In the genomic region with DNA sequence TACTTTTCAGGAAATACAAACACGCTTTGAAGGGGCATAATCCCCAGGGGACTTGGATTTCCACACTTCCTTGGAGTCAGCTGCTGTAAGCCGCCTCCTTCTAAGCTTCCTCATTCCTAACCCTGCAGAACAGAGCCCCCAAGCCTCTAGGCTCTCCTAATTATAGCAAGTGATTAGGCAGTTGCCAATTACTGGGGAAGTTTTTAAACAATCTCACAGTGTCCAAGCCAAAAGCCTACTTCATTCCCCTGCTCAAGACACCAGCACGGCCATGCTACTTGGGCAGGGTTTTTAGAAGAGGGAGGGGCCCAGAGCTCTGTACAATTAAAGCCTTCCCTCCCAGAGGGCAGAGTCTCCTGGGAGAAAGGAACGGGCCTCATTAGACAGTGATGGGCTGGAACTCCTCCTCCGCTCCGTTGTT, we compare ENCODE assay signal across 11 mouse cellular contexts. TPM values are rescaled to one million over a fixed set of nuclear protein-coding genes. Genes with fewer than 3 reads are reported as not detected.
DNase-seq lines count a peak whose midpoint lies in the region; ATAC-seq and TF ChIP-seq lines count a peak whose summit lies in the region.
"Had no signal": no experiment of that assay in that cellular context is flagged by ENCODE, and none has a peak within 500 bp of the region (broad histone marks: within the 10 kb centered on the region; RNA-seq: fewer than 3 reads in every experiment).

No protein-coding gene starts in this region.

- no peaks in the 10 kb centered on the region for H3K36me3 ChIP-seq in intestine, embryonic 15.5 days
- H3K36me3 ChIP-seq in intestine, postnatal 0 days (ENCODE audit: control insufficient read depth, insufficient read depth) = no peaks in the 10 kb centered on the region
- no peaks in the 10 kb centered on the region for H3K36me3 ChIP-seq in embryonic facial prominence, embryonic 13.5 days

- H3K4me2 ChIP-seq in intestine, embryonic 15.5 days (replicated peaks) = no peak overlapping the region; the same call in 1 of the 2 replicates
- no peak overlapping the region; the same call in 1 of the 2 replicates for H3K4me2 ChIP-seq in intestine, postnatal 0 days (replicated peaks; ENCODE audit: low read depth)
- H3K4me2 ChIP-seq in embryonic facial prominence, embryonic 13.5 days = peak overlapping the region; percentile 12; the same call in 1 of the 2 replicates

- no peaks in the 10 kb centered on the region for H3K9me3 ChIP-seq in intestine, embryonic 15.5 days
- no peaks in the 10 kb centered on the region for H3K9me3 ChIP-seq in intestine, postnatal 0 days (ENCODE audit: control insufficient read depth)
- no peaks in the 10 kb centered on the region for H3K9me3 ChIP-seq in embryonic facial prominence, embryonic 13.5 days

- no peak overlapping the region for H3K9ac ChIP-seq in intestine, embryonic 15.5 days
- no peak overlapping the region for H3K9ac ChIP-seq in intestine, postnatal 0 days (ENCODE audit: low read depth, low read length)
- no peak overlapping the region for H3K9ac ChIP-seq in embryonic facial prominence, embryonic 13.5 days
- H3K9ac ChIP-seq: liver, embryonic 14.5 days had no signal

- H3K27me3 ChIP-seq in intestine, embryonic 15.5 days (replicated peaks) = peaks cover 36% of the 10 kb centered on the region
- H3K27me3 ChIP-seq in intestine, postnatal 0 days (replicated peaks; ENCODE audit: control insufficient read depth, insufficient read depth, low read length) = peaks cover 24% of the 10 kb centered on the region
- peaks cover 53% of the 10 kb centered on the region for H3K27me3 ChIP-seq in embryonic facial prominence, embryonic 13.5 days

- TF ChIP-seq CTCF in intestine, postnatal 0 days (IDR thresholded peaks at IDR 0.05; ENCODE audit: low read depth) = no peak

- peaks cover 22% of the 10 kb centered on the region for H3K4me1 ChIP-seq in intestine, embryonic 15.5 days (replicated peaks)
- H3K4me1 ChIP-seq in intestine, postnatal 0 days (replicated peaks; ENCODE audit: control insufficient read depth, insufficient read depth, low read length) = 0 out of 2 replicates have a peak, but pooled peaks cover 2% of the 10 kb centered on the region
- peaks cover 32% of the 10 kb centered on the region for H3K4me1 ChIP-seq in embryonic facial prominence, embryonic 13.5 days

- H3K4me3 ChIP-seq in intestine, embryonic 15.5 days (replicated peaks) = no peak overlapping the region
- no peak overlapping the region for H3K4me3 ChIP-seq in intestine, postnatal 0 days (ENCODE audit: low read depth, low read length)
- no peak overlapping the region for H3K4me3 ChIP-seq in embryonic facial prominence, embryonic 13.5 days

- peak; percentile 65 for ATAC-seq in intestine, embryonic 15.5 days
- no peak for ATAC-seq in intestine, postnatal 0 days
- no peak for ATAC-seq in embryonic facial prominence, embryonic 13.5 days (ENCODE audit: insufficient number of reproducible peaks, insufficient read depth, low FRiP score, low TSS enrichment, low read depth)

- 21% methylated on average over 6 of the region's 6 CpGs for WGBS in intestine, embryonic 15.5 days
- 14% methylated on average over 6 of the region's 6 CpGs for WGBS in intestine, postnatal 0 days
- WGBS in embryonic facial prominence, embryonic 13.5 days = 11% methylated on average over 6 of the region's 6 CpGs

- peak; percentile 56 for DNase-seq in NIH3T3 (ENCODE audit: low read depth)
- DNase-seq in lung, postnatal 25 days (ENCODE audit: low spot score) = peak; percentile 30
- DNase-seq in gastrocnemius, postnatal 36 days = no peak
- no peak for DNase-seq in urinary bladder, adult 18-20 months (ENCODE audit: low spot score in 2 of 2)
- no peak for DNase-seq in urinary bladder, adult 2 months (ENCODE audit: low spot score)
- DNase-seq: adrenal gland, postnatal 10 days; heart, adult 11 months had no signal

- no peak overlapping the region for H3K27ac ChIP-seq in intestine, embryonic 15.5 days
- H3K27ac ChIP-seq in intestine, postnatal 0 days (ENCODE audit: low read depth, low read length) = no peak overlapping the region
- no peak overlapping the region for H3K27ac ChIP-seq in embryonic facial prominence, embryonic 13.5 days
- H3K27ac ChIP-seq: liver, embryonic 14.5 days had no signal

- intact Hi-C loops in gastrocnemius, postnatal 36 days (cut with DNase I) = loop anchor here (5.0 to 10.0 kb wide), 2 partner anchors 339 to 412 kb away; no protein-coding TSS in a partner anchor

RNA-seq across cellular contexts. Expression of gene Gsg1l, which starts 4.1 kb away (rescaled TPM):
- polyA plus RNA-seq in intestine, embryonic 15.5 days (2015; fragmentation: Nextera tagmentation; extraction: Ambion mirVana) = 0.57 and 0.67 TPM in 2 replicates
- 0.35 and 0.52 TPM in 2 replicates for polyA plus RNA-seq in intestine, postnatal 0 days (2015; fragmentation: Nextera tagmentation; extraction: Ambion mirVana)
- 2.0 and 2.2 TPM in 2 replicates for polyA plus RNA-seq in embryonic facial prominence, embryonic 13.5 days (2015; fragmentation: Nextera tagmentation; extraction: Ambion mirVana)
- total RNA-seq in gastrocnemius, postnatal 36 days (2021) = not detected
- 0.63 and 0.91 TPM in 2 replicates for polyA plus RNA-seq in urinary bladder, adult 2 months (2012; rRNA removed)

Comparison
In these comparisons a context has a peak if more than half of its experiments do, and no peak if none do; other contexts are left out.
1. DNase-seq: peak in NIH3T3 (single experiment) and lung, postnatal 25 days (single experiment); none in gastrocnemius, postnatal 36 days (0 of 2), urinary bladder, adult 18-20 months (0 of 2) and urinary bladder, adult 2 months (single experiment).